Mouse (Mus musculus) intestine, embryonic 16.5 days (tissue): ENCODE data around the gene Qprt. TPM values are rescaled to one million over a fixed set of nuclear protein-coding genes. Genes with fewer than 3 reads are reported as not detected.
"Not testable (repeated sequence)": the region's sequence is repeated elsewhere in the genome, so short reads cannot be mapped to it uniquely, and the experiment has no call there.

Source experiments
- ATAC-seq: fragments of 200-750 bp; cut with Nextera tagmentation; 2 replicates; pipeline ENCODE4 v1.8.0; 2017; ENCODE audit warnings: moderate TSS enrichment, moderate library complexity
- H3K27ac ChIP-seq: fragments of 300-500 bp; sonication (generic); 2 replicates; pipeline ENCODE4 v1.5.1; 2014; ENCODE audit warnings: mild to moderate bottlenecking, low read length
- H3K27me3 ChIP-seq: fragments of 300-500 bp; sonication (generic); replicated peaks from 2 replicates; pipeline ENCODE4 v1.6.1; 2014; ENCODE audit warnings: low read length, control low read depth, mixed read lengths; ENCODE audit not compliant: control insufficient read depth, insufficient read depth
- H3K36me3 ChIP-seq: fragments of 300-500 bp; sonication (generic); 2 replicates; pipeline ENCODE4 v1.6.1; 2014; ENCODE audit warnings: low read length, control low read depth; ENCODE audit not compliant: control insufficient read depth, insufficient read depth
- H3K4me1 ChIP-seq: fragments of 300-500 bp; sonication (generic); 2 replicates; pipeline ENCODE4 v1.6.1; 2014; ENCODE audit warnings: low read length, control low read depth, mixed read lengths; ENCODE audit not compliant: control insufficient read depth, insufficient read depth
- H3K4me2 ChIP-seq: fragments of 300-500 bp; sonication (generic); 2 replicates; pipeline ENCODE4 v1.6.1; 2014; ENCODE audit warnings: low read depth, low read length, control low read depth
- H3K4me3 ChIP-seq: fragments of 300-500 bp; sonication (generic); 2 replicates; pipeline ENCODE4 v1.5.1; 2014; ENCODE audit warnings: mild to moderate bottlenecking, low read length
- H3K9ac ChIP-seq: fragments of 300-500 bp; sonication (generic); 2 replicates; pipeline ENCODE4 v1.6.1; 2014; ENCODE audit warnings: low read depth, low read length
- H3K9me3 ChIP-seq: fragments of 300-500 bp; sonication (generic); 2 replicates; pipeline ENCODE4 v1.6.1; 2016; ENCODE audit warnings: low read length, control low read depth; ENCODE audit not compliant: control insufficient read depth
- WGBS: fragments of 180-500 bp; shearing (Covaris S2); extraction: QIAGEN DNeasy Blood & Tissue Kit; methylation state at CpG from one replicate; pipeline ENCODE4 v1.1.7; 2014; 5-methylcytosine and 5-hydroxymethylcytosine counted together
- polyA plus RNA-seq: library from polyadenylated mRNA; unstranded; fragments of >200 nt; fragmentation: Nextera tagmentation; extraction: Ambion mirVana; gene quantifications from 2 replicates; pipeline ENCODE4 v1.2.1, GENCODE M21; 2015

Gene Qprt
- polyA plus RNA-seq, 1 experiment from 2014 or later, result 6.8 TPM

DNA sequence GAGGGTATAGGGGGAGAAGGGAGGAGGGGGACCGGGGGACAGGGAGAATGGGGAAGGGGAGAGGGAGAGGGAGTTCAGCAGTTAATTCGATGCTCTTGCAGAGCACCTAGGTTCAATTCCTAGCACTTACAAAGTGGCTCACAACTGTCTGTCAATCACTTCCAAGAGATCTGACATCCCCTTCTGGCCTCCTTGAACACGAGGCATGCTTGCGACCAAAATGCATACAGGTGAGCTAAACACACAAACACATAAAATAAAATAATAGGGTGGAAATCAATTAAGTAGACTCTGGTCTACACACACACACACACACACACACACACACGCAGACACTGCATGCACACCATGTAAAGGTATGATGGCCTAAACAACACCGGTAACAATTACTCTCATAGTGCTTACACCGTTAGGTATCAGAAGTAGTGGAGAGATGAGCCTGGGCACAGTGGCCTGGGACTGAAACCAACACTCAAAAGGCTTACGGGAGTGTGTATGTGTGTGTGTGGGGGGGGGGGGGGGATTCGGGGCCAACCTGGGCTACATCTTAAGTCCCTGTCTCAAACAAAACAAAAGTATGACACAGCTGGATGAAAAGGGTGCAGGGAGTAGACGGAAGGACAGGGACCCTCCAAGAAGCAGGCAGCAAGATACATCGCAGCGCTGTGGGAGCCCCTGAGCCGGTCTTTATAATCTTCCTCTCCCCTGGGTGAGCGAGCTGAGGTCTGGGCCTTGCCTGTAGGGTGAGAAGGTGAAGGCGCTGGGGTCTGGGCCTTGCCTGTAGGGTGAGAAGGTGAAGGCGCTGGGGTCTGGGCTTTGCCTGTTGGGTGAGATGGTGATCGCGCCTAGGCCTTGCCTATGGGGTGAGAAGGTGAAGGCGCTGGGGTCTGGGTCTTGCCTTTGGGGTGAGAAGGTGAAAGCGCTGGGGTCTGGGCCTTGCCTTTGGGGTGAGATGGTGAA lies 31.6 kb downstream of the Qprt start:
- ATAC-seq, result no peak
- WGBS, result 81% methylated on average over 20 of the region's 20 CpGs
- Histone ChIP-seq H3K4me3 (no peak overlapping the region), H3K27ac (0 out of 2 replicates have a peak overlapping the region, but pooled peaks have one; percentile 28), H3K9me3 (no peaks in the 10 kb centered on the region), H3K27me3 (no peaks in the 10 kb centered on the region), H3K4me2 (peak overlapping the region; percentile 40; the same call in 1 of the 2 replicates), H3K4me1 (peaks cover 16% of the 10 kb centered on the region), H3K9ac (no peak overlapping the region), H3K36me3 (no peaks in the 10 kb centered on the region)

DNA sequence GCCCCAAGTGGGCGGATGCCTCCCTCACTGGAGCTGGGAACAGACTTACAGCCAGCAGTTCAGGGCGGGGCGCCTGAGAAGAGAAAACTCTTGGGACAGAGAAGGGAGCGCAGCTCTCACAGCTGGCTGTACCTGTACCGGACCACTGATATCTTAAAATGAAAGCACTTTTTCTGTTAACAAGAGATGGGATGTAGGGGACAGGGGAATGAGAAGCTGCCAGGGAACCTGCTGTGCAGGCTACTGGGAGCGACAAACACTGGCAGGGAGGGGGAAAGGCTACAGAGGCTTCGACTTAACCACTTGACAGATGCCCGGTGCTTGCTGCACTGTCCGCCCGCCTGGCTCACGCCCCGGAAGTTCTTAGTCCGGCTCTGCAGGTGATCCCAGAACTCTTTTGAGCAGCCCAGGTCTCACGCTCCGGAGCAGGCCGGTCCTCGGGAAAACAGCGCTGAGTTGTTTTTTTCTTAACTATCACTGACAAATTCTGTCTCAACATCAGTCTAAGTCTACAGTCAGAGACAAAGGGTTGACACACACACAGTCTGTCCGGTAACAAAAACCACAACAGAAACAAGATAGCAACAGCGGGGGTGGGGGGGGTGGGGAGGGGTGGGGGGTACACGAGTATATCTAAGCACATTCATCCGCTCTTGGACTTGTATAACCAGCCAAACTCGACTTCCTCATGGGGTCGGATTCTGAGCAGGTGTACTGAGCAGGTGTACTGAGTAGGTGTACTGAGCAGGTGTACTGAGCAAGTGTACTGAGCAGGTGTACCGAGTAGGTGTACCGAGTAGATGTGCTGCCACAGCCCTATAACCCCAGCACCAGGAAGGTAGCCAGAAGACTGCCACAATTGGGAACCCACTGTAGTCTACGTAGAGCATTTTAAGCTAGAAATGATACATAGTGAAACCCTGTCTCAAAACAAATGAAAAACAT lies 32.9 kb downstream of the Qprt start:
- 19% methylated on average over 27 of the region's 27 CpGs for WGBS
- Histone ChIP-seq H3K27me3 (no peaks in the 10 kb centered on the region), H3K36me3 (no peaks in the 10 kb centered on the region), H3K9me3 (no peaks in the 10 kb centered on the region), H3K4me2 (peak overlapping the region; percentile 45), H3K4me1 (peaks cover 16% of the 10 kb centered on the region), H3K4me3 (peak overlapping the region; percentile 26), H3K27ac (peak overlapping the region; percentile 48; the same call in 1 of the 2 replicates), H3K9ac (peak overlapping the region; percentile 49)
- no peak for ATAC-seq

DNA sequence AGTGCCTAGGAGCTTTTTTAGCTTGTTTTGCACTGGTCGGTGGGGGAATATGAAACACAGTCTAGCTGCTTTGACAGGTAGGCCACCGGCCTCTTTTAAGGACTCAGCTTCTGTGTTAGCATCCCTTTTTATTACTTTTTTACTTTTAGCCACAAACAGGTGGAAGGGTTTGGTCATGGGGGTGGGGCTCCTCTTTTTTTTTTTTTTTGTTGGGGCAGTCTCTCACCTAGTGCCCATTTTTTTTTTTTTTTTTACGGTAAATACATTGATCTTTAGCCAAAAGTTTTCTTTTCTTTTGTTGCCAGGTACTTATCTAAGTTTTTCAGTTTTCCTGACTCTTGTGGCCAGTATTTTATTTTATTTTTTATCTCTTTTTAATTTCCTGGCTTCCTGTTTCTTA lies 33.9 kb downstream of the Qprt start:
- no peak for ATAC-seq
- 86% methylated on average over 3 of the region's 3 CpGs for WGBS

DNA sequence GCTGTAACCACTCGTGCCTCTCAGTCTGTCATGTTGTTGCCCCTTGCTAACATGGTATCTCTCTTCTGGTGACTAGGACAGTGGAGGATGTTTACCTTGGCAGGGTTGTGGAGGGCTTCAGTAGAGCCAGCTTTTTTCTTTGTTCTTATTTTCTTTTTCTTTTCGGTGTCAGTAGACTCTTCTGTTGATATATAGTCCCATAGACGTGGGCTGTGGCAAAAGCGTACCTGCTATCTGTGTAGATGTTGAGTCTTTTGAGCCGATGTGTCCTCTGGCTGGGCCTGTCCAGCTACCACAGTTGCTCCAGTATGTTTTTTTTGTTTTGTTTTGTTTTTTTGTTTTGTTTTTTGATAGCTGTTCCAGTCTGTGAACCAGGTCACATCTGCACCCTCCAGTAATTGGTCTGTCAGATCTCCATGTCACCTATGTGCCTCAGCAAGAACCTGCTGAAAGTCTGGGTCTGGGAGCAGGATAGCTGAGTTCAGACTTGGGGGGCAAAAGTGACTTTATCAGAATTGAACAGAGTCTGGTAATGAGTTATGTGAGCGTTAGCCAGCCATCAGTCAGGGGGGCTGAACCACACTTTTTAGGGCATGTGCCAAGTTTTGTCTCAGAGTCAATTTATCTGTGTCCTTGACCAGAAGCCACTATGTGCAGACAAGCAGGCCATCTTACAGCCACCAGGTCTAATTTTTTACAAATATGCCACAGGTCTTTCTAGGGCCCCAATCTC lies 34.6 kb downstream of the Qprt start, which contains the start of gene Zg16:
Gene Zg16 (minus strand): TSS at position 51 of the 733 bp plus-strand sequence.
- H3K27me3 ChIP-seq, ATAC-seq, H3K27ac ChIP-seq, H3K9me3 ChIP-seq, H3K9ac ChIP-seq, H3K4me2 ChIP-seq, H3K4me3 ChIP-seq, H3K36me3 ChIP-seq: not testable (repeated sequence)
- 81% methylated on average over 6 of the region's 6 CpGs for WGBS
- peaks cover 16% of the 10 kb centered on the region for H3K4me1 ChIP-seq

More for the DNA sequence above, 33.9 kb downstream of the Qprt start:
- H3K4me3 ChIP-seq, result no peak overlapping the region
- H3K9me3 ChIP-seq, result no peaks in the 10 kb centered on the region
- no peaks in the 10 kb centered on the region for H3K36me3 ChIP-seq
- no peak overlapping the region for H3K9ac ChIP-seq
- H3K27me3 ChIP-seq, result no peaks in the 10 kb centered on the region
- no peak overlapping the region for H3K4me2 ChIP-seq
- H3K4me1 ChIP-seq, result peaks cover 16% of the 10 kb centered on the region
- no peak overlapping the region for H3K27ac ChIP-seq

DNA sequence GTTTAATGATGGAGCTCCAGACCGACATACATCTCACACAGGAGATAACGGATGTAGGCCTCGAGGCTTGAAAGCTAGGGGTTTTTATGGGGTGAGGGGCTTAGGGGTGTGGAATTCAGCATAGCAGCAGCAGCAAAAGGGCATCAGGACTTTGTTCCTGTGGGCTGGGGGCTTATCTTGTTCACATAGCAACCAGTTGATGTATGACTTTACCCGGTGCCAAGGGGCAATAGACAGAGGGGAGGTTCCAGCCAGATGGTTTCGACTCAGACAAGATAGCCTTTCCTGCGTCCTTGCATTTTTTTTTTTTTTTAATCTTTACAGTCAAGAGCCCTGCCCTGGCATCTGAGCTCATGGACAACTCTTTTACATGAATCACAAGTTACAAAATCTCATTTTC lies 36.3 kb downstream of the Qprt start:
- not testable (repeated sequence) for ATAC-seq, H3K4me2 ChIP-seq, H3K9ac ChIP-seq, H3K36me3 ChIP-seq, H3K27me3 ChIP-seq, H3K4me3 ChIP-seq, H3K27ac ChIP-seq, H3K9me3 ChIP-seq
- H3K4me1 ChIP-seq, result peaks cover 10% of the 10 kb centered on the region
- 51% methylated on average over 6 of the region's 6 CpGs for WGBS

DNA sequence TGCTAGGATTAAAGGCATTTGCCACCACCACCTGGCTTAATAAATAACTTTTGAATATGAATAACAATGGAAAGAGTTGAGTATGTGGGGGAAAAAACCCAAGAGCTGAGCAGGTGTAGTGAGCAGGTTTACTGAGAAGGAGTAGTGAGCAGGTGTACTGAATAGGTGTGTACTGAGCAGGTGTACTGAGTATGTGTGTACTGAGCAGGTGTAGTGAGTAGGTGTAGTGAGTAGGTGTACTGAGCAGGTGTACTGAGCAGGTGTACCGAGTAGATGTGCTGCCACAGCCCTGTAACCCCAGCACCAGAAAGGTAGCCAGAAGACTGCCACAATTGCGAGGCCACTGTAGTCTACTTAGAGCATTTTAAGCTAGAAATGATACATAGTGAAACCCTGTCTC lies 37.2 kb downstream of the Qprt start:
- Histone ChIP-seq H3K9me3 (no peaks in the 10 kb centered on the region), H3K4me3 (no peak overlapping the region), H3K36me3 (no peaks in the 10 kb centered on the region), H3K9ac (no peak overlapping the region), H3K4me2 (no peak overlapping the region), H3K27me3 (no peaks in the 10 kb centered on the region), H3K4me1 (peaks cover 9% of the 10 kb centered on the region), H3K27ac (no peak overlapping the region)
- WGBS, result 76% methylated on average over 2 of the region's 2 CpGs
- no peak for ATAC-seq

DNA sequence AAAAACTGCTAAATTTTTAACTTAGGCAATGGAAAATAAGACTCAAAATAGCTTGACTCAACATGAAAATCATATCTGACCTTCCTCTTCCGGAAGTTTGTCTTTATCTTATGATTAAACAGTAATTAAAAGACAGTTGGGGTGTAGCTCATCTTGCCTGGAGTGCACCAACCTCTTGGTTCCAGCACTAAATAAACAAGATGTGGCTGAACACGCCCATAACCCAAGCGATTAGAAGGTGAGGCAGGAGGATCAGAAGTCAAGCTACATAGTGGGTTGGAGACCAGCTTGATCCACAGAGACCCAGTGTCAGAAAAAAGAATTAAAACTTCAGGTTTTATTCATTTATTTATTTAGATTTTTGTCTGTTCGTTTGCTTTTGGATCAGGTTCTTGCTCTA lies 38.3 kb downstream of the Qprt start:
- Histone ChIP-seq H3K4me2 (no peak overlapping the region), H3K27ac (no peak overlapping the region), H3K27me3 (no peaks in the 10 kb centered on the region), H3K4me1 (peaks cover under 1% of the 10 kb centered on the region), H3K4me3 (no peak overlapping the region), H3K36me3 (no peaks in the 10 kb centered on the region), H3K9ac (no peak overlapping the region), H3K9me3 (no peaks in the 10 kb centered on the region)
- ATAC-seq, result no peak
- WGBS, result 70% methylated on average over 4 of the region's 4 CpGs

DNA sequence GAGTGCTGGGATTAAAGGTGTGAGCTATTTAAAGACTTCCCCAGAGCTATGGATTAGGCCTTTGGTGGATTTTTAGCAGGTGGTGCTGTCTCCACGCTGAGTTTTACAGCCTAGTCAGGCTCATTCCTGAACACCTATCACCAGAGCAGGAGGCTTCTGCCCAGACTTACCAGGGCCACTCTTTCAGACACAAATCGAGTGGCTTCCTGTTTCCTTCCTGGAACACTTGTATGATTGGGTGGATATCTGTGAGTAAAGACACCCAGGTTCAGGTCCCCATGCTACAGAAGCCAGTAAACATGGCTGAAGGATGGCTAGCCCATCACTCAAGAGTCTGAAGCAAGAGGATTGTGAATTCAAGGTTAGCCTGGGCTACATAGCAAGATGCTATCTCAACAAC lies 39.0 kb downstream of the Qprt start:
- Histone ChIP-seq H3K4me3 (no peak overlapping the region), H3K9ac (no peak overlapping the region), H3K36me3 (no peaks in the 10 kb centered on the region), H3K4me1 (no peaks in the 10 kb centered on the region), H3K9me3 (no peaks in the 10 kb centered on the region), H3K4me2 (no peak overlapping the region), H3K27me3 (no peaks in the 10 kb centered on the region), H3K27ac (no peak overlapping the region)
- 46% methylated on average over 2 of the region's 2 CpGs for WGBS
- no peak for ATAC-seq
